Mouse (Mus musculus) forebrain, embryonic 11.5 days (tissue): ENCODE results near the gene C4bp. TPM values are rescaled to one million over a fixed set of nuclear protein-coding genes. Genes with fewer than 3 reads are reported as not detected.
"Not testable (repeated sequence)": the region's sequence is repeated elsewhere in the genome, so short reads cannot be mapped to it uniquely, and the experiment has no call there.

Experiments
- ATAC-seq: fragments of 200-750 bp; cut with Nextera tagmentation; replicated peaks from 2 replicates; pipeline ENCODE4 v1.8.0; 2017; ENCODE audit warnings: moderate TSS enrichment; ENCODE audit not compliant: low FRiP score
- DNase-seq: peaks from one replicate; pipeline ENCODE4 v3.0.0-alpha.2; 2017; ENCODE audit warnings: low spot score
- H3K27ac ChIP-seq: fragments of 300-500 bp; sonication (generic); 2 replicates; pipeline ENCODE4 v1.5.1; 2014; ENCODE audit warnings: low read depth, low read length
- H3K27me3 ChIP-seq: fragments of 300-500 bp; sonication (generic); 2 replicates; pipeline ENCODE4 v1.6.1; 2014; ENCODE audit warnings: mild to moderate bottlenecking, low read length, mixed read lengths; ENCODE audit not compliant: control insufficient read depth, insufficient read depth
- H3K36me3 ChIP-seq: fragments of 300-500 bp; sonication (generic); 2 replicates; pipeline ENCODE4 v1.6.1; 2014; ENCODE audit warnings: mild to moderate bottlenecking, low read length, moderate library complexity, mixed read lengths; ENCODE audit not compliant: control insufficient read depth, insufficient read depth
- H3K4me1 ChIP-seq: fragments of 300-500 bp; sonication (generic); replicated peaks from 2 replicates; pipeline ENCODE4 v1.6.1; 2014; ENCODE audit warnings: low read length, mixed read lengths; ENCODE audit not compliant: control insufficient read depth, insufficient read depth
- H3K4me2 ChIP-seq: fragments of 300-500 bp; sonication (generic); 2 replicates; pipeline ENCODE4 v1.6.1; 2014; ENCODE audit warnings: low read depth, mild to moderate bottlenecking, low read length, moderate library complexity, mixed read lengths; ENCODE audit not compliant: severe bottlenecking
- H3K4me3 ChIP-seq: fragments of 300-500 bp; sonication (generic); 2 replicates; pipeline ENCODE4 v1.5.1; 2014; ENCODE audit warnings: low read depth, low read length
- H3K9ac ChIP-seq: fragments of 300-500 bp; sonication (generic); 2 replicates; pipeline ENCODE4 v1.6.1; 2014; ENCODE audit warnings: low read length
- H3K9me3 ChIP-seq: fragments of 300-500 bp; sonication (generic); 2 replicates; pipeline ENCODE4 v1.6.1; 2016; ENCODE audit warnings: low read length, mixed read lengths; ENCODE audit not compliant: control insufficient read depth
- WGBS: fragments of 180-500 bp; shearing (Covaris S2); extraction: QIAGEN DNeasy Blood & Tissue Kit; methylation state at CpG from one replicate; pipeline ENCODE4 v1.1.7; 2014; 5-methylcytosine and 5-hydroxymethylcytosine counted together
- polyA plus RNA-seq: library from polyadenylated mRNA; unstranded; fragments of >200 nt; fragmentation: Nextera tagmentation; extraction: Ambion mirVana; gene quantifications from 2 replicates; pipeline ENCODE4 v1.2.1, GENCODE M21; 2014

C4bp gene
- polyA plus RNA-seq, 1 experiment from 2014 or later: not detected

GRCm38 (mm10) chr1:130681075-130681474, 19.6 kb upstream of the C4bp start:
- DNase-seq (no peak), ATAC-seq (no peak)

GRCm38 (mm10) chr1:130678551-130678950, 17.1 kb upstream of the C4bp start:
- H3K4me1 ChIP-seq: no peaks in the 10 kb centered on the region
- WGBS: 84% methylated on average over 2 of the region's 2 CpGs
- no peak for ATAC-seq

More at GRCm38 (mm10) chr1:130681075-130681474, 19.6 kb upstream of the C4bp start:
- Histone ChIP-seq H3K9ac (no peak overlapping the region), H3K4me1 (no peaks in the 10 kb centered on the region), H3K4me2 (no peak overlapping the region), H3K9me3 (no peaks in the 10 kb centered on the region), H3K36me3 (no peaks in the 10 kb centered on the region), H3K27ac (no peak overlapping the region), H3K4me3 (no peak overlapping the region), H3K27me3 (no peaks in the 10 kb centered on the region)
- WGBS: 91% methylated on average over 2 of the region's 2 CpGs

DNA sequence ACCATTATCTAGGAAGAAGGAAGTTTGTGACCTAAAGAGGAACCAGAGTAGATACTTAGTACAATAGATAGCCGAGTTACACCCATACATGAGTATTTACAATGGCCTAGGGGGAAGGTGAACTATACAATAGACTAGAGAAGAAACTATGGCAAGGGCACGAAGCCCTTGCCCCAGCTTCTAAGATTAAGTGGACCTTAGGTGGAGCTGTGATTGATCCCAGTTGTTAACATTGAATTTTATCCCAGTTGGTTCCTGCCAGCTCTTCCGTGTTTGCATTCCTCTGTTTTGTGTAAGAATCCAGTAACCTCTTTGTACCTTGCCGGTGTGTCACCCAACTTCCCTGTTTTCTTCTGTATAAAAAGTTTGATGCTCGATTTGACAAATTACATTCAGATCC, 2.1 kb upstream of the C4bp start:
- not testable (repeated sequence) for H3K4me1 ChIP-seq, DNase-seq, H3K36me3 ChIP-seq, H3K27ac ChIP-seq, H3K9ac ChIP-seq, H3K4me2 ChIP-seq, ATAC-seq, H3K4me3 ChIP-seq, H3K27me3 ChIP-seq, H3K9me3 ChIP-seq
- WGBS: 83% methylated on average over 5 of the region's 5 CpGs

More at GRCm38 (mm10) chr1:130678551-130678950, 17.1 kb upstream of the C4bp start:
- no peaks in the 10 kb centered on the region for H3K36me3 ChIP-seq
- H3K9ac ChIP-seq: no peak overlapping the region
- H3K27ac ChIP-seq: no peak overlapping the region
- no peak overlapping the region for H3K4me2 ChIP-seq
- no peaks in the 10 kb centered on the region for H3K9me3 ChIP-seq
- no peak overlapping the region for H3K4me3 ChIP-seq
- DNase-seq: no peak
- no peaks in the 10 kb centered on the region for H3K27me3 ChIP-seq

GRCm38 (mm10) chr1:130659641-130660040, 1.8 kb downstream of the C4bp start:
- not testable (repeated sequence) for DNase-seq, ATAC-seq, H3K9ac ChIP-seq, H3K27ac ChIP-seq, H3K4me2 ChIP-seq, H3K9me3 ChIP-seq, H3K27me3 ChIP-seq, H3K4me3 ChIP-seq, H3K4me1 ChIP-seq, H3K36me3 ChIP-seq
- WGBS: 52% methylated on average over 5 of the region's 5 CpGs

DNA sequence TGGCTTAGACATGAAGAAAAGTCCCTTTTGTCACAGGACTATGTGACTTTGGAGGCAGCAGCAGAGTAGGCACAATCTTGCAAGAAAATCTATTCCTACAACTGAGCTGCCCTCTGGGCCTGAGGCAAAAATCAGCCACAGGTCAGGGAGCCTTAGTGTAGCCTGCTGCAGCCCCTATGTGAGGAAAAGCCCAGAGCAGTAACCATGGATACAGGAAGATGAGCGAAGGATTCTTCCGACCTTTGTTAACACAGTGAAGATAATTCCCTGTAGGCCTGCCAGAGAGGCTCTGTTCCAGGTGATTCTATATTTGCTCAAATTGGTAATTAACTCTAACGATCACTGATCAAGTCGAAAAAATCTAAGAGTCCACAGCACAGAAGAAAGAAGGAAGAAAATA, 17.3 kb downstream of the C4bp start:
- ATAC-seq: no peak
- DNase-seq: no peak
- H3K4me2 ChIP-seq: no peak overlapping the region

GRCm38 (mm10) chr1:130640967-130641366, 20.5 kb downstream of the C4bp start:
- DNase-seq: no peak
- H3K4me1 ChIP-seq: no peaks in the 10 kb centered on the region
- H3K27ac ChIP-seq: no peak overlapping the region
- no peaks in the 10 kb centered on the region for H3K36me3 ChIP-seq
- H3K4me3 ChIP-seq: no peak overlapping the region
- no peak overlapping the region for H3K9ac ChIP-seq
- no peak for ATAC-seq
- H3K4me2 ChIP-seq: no peak overlapping the region
- no peaks in the 10 kb centered on the region for H3K27me3 ChIP-seq
- H3K9me3 ChIP-seq: no peaks in the 10 kb centered on the region

More for the DNA sequence above, 17.3 kb downstream of the C4bp start:
- no peak overlapping the region for H3K9ac ChIP-seq
- no peaks in the 10 kb centered on the region for H3K9me3 ChIP-seq
- whole genome bisulfite sequencing: 68% methylated on average over 4 of the region's 4 CpGs
- no peaks in the 10 kb centered on the region for H3K27me3 ChIP-seq
- no peak overlapping the region for H3K27ac ChIP-seq
- no peaks in the 10 kb centered on the region for H3K4me1 ChIP-seq
- H3K36me3 ChIP-seq: no peaks in the 10 kb centered on the region
- no peak overlapping the region for H3K4me3 ChIP-seq

GRCm38 (mm10) chr1:130633761-130634410, 27.5 kb downstream of the C4bp start:
- no peak overlapping the region for H3K9ac ChIP-seq
- whole genome bisulfite sequencing: 38% methylated on average over 16 of the region's 16 CpGs
- H3K4me2 ChIP-seq: no peak overlapping the region
- H3K27ac ChIP-seq: no peak overlapping the region
- H3K9me3 ChIP-seq: no peaks in the 10 kb centered on the region
- H3K4me3 ChIP-seq: no peak overlapping the region
- ATAC-seq (peak; percentile 83), DNase-seq (peak; percentile 83)
- H3K27me3 ChIP-seq: no peaks in the 10 kb centered on the region
- no peaks in the 10 kb centered on the region for H3K4me1 ChIP-seq
- H3K36me3 ChIP-seq: no peaks in the 10 kb centered on the region

- WGBS: 88% methylated on average over 7 of the region's 8 CpGs
- Histone ChIP-seq H3K4me2 (no peak overlapping the region), H3K36me3 (no peaks in the 10 kb centered on the region), H3K27ac (no peak overlapping the region), H3K27me3 (no peaks in the 10 kb centered on the region), H3K9ac (no peak overlapping the region), H3K4me1 (no peaks in the 10 kb centered on the region), H3K9me3 (no peaks in the 10 kb centered on the region), H3K4me3 (no peak overlapping the region)
- ATAC-seq (no peak), DNase-seq (no peak)
Measured at GRCm38 (mm10) chr1:130633316-130633715, 28.1 kb downstream of the C4bp start.

DNA sequence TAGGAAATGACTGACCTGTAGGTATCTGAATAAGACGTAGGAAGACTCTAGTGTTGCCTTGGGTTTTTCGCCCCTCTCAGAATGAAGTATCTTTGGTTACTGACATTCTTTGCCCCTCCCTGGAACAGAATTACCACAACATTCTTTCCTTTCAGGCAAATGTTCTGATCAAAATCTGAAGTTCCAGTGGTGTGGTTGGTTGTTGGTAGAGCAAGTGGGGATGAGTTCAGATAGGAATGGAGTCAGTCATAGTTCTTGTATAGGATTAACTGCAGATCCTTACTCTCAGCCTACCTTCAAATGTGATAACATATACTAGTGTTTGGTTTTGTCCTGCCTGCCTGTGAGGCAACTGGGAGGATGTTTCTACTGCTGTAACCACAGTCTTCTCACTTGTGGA, 31.9 kb downstream of the C4bp start, which contains the start of gene Zp3r:
Gene Zp3r, minus strand, starts transcription at position 101 of the 400 bp plus-strand sequence.
- H3K4me3 ChIP-seq: no peak within 1 kb of the TSS
- H3K27me3 ChIP-seq: no peaks in the 10 kb centered on the region
- H3K9ac ChIP-seq: no peak within 1 kb of the TSS
- H3K4me1 ChIP-seq: no peaks in the 10 kb centered on the region
- no peaks in the 10 kb centered on the region for H3K9me3 ChIP-seq
- H3K36me3 ChIP-seq: no peaks in the 10 kb centered on the region
- DNase-seq: no peak
- no peak within 1 kb of the TSS for H3K4me2 ChIP-seq
- 90% methylated on average over 2 of the region's 2 CpGs for WGBS
- ATAC-seq: no peak
- H3K27ac ChIP-seq: no peak within 1 kb of the TSS
